Mouse (Mus musculus): ENCODE results near the gene Ncstn.
A peak's percentile ranks its signal among the peaks of the same experiment; 100 is the strongest.

The Ncstn gene

GRCm38 (mm10) chr1:172027010-172027808 lies 55.4 kb downstream of the Ncstn start:
- DNase-seq (ENCODE audit: low spot score) = peak; percentile 83

- DNase-seq (ENCODE audit: low spot score) = no peak
These were observed 56.2 kb downstream of the Ncstn start for GRCm38 (mm10) chr1:172026201-172026901.

DNA sequence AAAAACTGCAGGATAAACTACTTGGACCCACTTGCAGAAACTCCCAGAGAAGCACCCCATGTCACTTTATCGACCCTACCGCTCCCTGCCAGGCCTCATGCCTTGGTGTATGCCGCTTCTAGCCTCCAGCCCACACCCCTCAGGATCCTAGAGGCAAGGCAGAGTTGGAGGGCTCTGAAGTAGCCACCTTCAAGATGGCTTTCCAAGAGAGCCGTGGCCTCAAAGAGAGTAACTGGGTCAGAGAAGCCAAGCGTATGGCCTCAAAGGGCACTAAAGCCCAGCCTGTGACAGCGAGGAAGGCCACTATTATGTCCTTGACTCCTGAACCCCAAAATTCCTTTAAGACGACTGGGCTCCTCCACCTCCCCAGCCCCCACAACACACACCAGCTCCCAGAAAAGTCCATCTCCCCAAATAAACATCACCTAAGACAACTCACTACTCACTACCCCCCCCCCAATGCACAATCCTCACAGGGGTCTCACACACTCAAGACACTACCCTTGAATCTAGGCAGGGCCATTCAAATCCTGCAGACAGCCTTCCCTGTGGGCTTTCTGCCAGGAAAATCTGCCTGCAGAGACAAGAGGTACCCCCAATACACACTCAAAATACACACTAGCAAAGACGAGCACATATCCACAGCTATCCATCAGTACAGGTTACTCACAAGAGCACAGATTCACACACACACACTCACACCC lies 57.2 kb downstream of the Ncstn start:
- no peak for DNase-seq (ENCODE audit: low spot score)

- no peak for DNase-seq (ENCODE audit: low spot score)
These were observed 58.3 kb downstream of the Ncstn start for GRCm38 (mm10) chr1:172024140-172024895.

DNA sequence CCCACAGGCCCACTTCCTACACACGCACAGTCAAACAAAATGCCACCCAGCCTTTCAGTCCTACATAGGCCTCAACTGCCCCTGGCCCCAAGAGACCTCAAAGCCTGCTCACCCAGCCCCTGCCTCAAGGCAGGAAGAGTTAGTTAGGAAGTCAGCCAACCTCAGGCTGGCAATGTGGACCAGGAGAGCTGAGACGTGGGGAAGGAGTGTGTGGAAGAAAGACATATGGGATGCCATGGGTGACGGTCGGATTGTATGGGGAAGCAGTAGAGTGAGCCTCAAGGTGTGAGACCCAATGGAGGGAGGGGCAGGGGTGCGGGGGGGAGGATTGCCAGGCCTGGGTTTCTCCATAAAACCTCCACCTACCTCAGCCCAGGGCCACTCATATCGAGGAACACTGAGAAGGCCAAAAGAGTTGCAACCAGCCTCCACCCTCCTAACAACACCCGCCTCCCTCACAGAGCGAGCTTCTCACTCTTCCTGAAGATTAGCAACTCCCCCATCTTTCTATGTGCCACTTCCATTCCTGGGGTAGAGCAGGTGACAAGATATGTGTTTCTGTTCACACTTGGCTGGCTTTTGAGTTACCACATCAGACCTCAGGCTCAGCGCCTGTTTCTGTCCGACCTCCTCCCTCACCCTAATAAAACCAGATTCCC lies 62.6 kb downstream of the Ncstn start:
- DNase-seq (ENCODE audit: low spot score) = no peak

GRCm38 (mm10) chr1:172019339-172019738 lies 63.3 kb downstream of the Ncstn start:
- no peak for DNase-seq (ENCODE audit: low spot score)

- DNase-seq (ENCODE audit: low spot score) = no peak
These were observed 64.0 kb downstream of the Ncstn start for GRCm38 (mm10) chr1:172018336-172019311.

DNA sequence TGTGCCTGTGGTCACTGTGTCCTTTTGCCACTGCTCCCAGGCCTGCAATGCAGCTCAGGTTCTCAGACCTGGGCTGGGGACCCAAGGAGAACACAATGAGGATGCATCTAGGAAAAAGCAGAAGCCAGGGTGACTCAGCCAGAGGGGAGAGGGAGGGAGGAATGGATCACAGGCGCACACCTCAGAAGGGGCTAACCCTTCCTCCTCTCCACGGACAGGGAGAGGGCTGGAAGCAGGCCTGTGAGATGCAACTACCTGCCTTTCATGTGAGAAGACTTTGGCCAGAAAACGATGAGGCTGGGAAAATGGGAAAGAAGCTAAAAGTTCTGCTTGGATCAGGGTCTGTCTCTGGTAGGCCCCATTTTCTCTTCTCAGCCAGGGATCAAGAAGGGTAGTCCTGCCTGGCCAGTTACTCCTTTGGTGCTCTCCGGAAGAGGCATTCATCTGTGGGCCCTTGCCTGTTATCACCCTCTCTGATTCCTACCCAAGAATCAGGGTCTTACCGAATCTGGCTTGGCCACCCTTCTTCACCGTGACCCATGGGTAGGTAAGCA lies 65.0 kb downstream of the Ncstn start:
- DNase-seq (ENCODE audit: low spot score) = no peak

DNA sequence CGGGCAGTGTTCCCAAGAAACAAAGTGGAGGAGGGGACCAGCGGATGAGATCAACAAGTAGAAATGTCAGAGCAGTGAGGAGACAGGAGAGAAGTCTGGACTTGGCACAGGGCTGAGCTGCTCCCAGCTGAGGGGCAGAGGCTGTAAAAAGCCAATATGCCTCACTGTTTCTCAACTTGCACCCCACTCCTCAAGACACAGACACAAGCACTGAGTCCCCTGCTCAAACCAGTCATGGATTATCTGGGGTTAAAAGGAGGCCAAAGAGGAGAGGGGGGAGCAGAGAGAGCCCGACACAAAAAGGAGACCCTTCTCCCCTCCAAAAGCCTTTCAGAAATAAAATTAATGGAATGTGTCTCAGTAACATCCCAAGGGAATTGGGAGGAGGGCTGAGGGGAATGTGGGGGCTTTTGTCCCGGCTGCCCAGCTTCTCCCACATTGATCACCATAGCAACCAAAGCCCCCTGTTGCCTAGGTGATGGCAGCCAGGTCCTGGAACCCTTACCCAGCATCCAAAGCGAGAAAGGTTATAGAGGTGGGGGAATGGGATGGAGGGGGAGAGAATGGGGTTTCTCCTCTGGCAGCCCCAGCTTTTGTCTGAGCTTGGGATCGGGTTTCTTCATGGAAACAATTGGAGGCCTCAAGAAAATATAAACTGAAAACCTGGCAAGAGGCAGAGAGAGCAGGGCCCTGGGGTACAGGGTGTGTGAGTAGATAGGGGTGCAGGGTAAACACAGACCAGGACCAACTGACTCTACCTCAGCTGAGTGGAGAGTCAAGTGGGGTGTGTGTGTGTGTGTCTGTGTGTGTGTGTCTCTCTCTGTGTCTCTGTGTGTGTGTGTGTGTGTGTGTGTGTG lies 65.7 kb downstream of the Ncstn start:
- no peak for DNase-seq (ENCODE audit: low spot score)

DNA sequence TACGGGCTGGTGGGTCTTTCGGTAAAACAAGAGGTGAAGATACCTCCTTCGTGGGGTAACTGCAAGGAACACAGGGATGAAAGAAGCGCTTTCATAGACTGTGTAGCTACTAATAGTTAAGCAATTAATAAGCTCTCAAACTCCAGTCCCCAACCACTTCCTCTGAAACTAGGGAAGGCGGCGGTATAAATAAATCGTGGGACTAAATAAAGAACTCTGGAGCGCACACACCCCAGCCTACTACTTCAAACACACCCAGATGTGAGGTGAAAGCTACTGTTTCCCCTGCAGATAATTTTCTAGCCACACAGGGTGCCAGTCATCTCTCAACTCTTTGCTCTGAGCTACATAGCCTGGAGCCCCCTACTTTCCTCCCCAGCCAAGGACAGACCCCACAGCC lies 66.6 kb downstream of the Ncstn start:
- no peak for DNase-seq (ENCODE audit: low spot score)
